Mouse (Mus musculus) macrophage (primary cell): ENCODE measurements at regions not wholly inside any gene's neighbourhood (a gene's known extent, or its start where the extent isn't known, plus 50 kb on each side); places are given as distances from the start of the nearest gene placed in this dataset.

Source experiments
- H3K27ac ChIP-seq: fragments of 350-480 bp; formaldehyde crosslinking; 2 replicates; pipeline ENCODE4 v1.9.0; 2021
- H3K36me3 ChIP-seq: fragments of 350-480 bp; formaldehyde crosslinking; 2 replicates; pipeline ENCODE4 v1.9.0; 2021; ENCODE audit errors: inconsistent target
- H3K4me3 ChIP-seq: fragments of 350-480 bp; formaldehyde crosslinking; 2 replicates; pipeline ENCODE4 v1.9.0; 2021; ENCODE audit errors: inconsistent target
- H3K79me2 ChIP-seq: fragments of 350-480 bp; formaldehyde crosslinking; 2 replicates; pipeline ENCODE4 v1.9.0; 2021; ENCODE audit errors: inconsistent target
- WGBS: methylation state at CpG from one replicate; pipeline ENCODE4 v1.1.7; 2026; ENCODE audit warnings: inconsistent platforms; ENCODE audit not compliant: missing documents; 5-methylcytosine and 5-hydroxymethylcytosine counted together

DNA sequence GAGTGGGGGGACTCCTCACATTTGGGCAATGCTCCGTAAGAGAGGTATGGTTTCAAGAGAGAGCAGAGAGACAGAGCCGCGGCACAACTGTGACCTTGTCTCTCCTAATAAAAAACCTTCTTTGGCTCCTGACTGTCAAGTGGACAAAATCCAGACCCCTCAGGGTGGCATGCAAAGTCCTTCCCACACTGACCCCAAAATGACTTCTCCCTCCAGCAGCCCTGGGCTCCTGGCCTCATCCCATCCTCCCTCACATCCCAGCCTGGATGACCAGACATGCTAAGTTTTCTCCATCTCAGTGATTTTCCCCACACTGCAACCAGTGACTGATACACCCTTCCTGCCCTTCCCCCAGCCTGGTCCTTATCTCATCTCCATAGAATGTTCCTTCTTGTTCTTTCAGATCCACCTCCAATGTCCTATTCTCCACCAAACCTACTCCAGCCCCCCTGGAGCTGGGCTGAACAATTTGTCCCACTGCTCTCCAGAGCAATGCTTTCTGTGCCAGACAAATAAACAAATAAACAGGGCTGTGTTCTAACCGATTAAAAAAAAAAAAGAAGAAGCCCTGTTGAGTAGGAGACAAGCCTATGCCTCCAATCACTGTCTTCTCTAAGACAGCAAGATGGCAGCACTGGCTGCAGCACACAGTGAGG, 75.7 kb upstream of the Zmiz1 start:
- Histone ChIP-seq H3K4me3 (no peak overlapping the region), H3K27ac (no peak overlapping the region), H3K36me3 (no peaks in the 10 kb centered on the region), H3K79me2 (no peaks in the 10 kb centered on the region)
- WGBS, result 84% methylated on average over 4 of the region's 4 CpGs

DNA sequence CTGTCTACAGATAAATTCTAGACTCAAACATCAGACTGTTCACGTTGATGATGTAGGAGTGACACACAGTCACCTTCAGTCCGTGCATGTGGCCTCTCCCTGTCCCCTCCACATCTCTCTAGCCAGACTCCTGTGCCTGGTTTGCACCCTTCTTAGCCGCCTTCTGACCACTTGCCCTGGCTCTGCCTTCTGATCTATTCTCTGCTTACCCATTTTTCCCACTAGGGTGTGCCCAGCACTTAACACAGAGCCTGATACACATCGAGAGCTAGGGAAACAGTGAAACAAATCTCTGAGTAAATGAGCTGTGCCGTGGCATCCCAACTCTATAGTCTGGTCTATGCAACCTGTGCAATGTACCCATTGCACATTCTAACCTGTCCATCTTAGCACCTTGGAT, 73.3 kb upstream of the Zmiz1 start:
- H3K79me2 ChIP-seq, result no peaks in the 10 kb centered on the region
- WGBS, result 88% methylated on average over 5 of the region's 5 CpGs
- no peak overlapping the region for H3K4me3 ChIP-seq
- no peaks in the 10 kb centered on the region for H3K36me3 ChIP-seq
- H3K27ac ChIP-seq, result no peak overlapping the region

DNA sequence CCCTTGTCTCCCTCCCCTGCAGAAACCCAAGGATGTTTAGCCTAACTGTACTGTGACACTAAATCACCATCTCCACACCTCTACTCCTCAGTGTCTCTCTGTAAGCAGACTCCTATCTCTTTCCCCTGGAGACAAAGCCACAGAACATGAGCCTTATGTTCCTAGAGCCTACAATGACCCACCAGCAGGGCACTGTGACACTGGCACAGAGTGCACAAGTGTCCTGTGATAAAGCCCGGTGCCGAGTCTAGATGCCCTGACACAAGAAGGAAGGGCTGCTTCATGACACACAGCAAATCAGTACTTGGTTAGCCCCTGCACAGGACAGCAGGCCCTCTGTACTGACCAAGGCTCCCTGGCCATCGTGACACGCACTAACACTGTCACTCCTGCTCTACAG, 71.2 kb upstream of the Zmiz1 start:
- no peaks in the 10 kb centered on the region for H3K36me3 ChIP-seq
- no peak overlapping the region for H3K27ac ChIP-seq
- H3K4me3 ChIP-seq, result no peak overlapping the region
- no peaks in the 10 kb centered on the region for H3K79me2 ChIP-seq
- 92% methylated on average over 4 of the region's 4 CpGs for WGBS

DNA sequence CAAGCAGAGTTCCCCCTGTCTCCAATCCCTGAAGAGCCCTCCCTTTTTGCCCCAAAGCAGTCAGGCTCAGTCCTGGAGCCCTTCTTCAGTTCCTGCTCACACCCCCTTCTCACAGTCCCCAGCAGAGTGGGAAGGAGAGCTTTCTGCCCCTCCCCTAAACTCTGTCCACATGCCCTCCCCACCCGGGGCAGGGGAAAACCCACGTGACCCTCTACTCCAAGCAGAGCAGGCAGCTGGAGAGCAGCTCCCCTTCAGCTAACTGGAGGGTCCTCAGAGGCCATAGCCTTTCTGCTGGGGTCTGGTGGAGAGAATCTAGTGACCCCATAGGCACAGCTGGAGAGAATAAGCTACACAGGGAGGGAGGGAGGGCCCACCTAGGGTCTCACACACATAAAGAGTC, 69.7 kb upstream of the Zmiz1 start:
- Histone ChIP-seq H3K36me3 (no peaks in the 10 kb centered on the region), H3K27ac (no peak overlapping the region), H3K79me2 (no peaks in the 10 kb centered on the region), H3K4me3 (no peak overlapping the region)
- WGBS, result 30% methylated on average over 2 of the region's 2 CpGs

DNA sequence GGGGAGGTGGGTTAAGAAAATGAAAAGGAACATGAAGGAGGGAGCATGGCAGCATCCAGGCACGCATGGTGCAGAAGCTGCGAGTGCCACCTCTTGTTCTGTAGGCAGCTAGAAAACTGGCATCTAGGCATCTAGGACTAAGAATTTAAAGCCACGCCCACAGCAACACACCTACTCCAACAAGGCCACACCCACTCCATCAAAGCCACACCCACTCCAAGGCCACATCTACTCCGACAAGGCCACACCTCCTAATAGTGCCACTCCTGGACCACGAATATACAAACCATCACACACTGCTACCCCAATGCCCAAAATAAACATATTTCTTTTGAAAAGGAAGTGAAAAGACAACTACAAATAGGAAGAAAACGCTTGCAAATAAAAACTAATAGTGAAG, 66.6 kb upstream of the Zmiz1 start:
- WGBS, result 63% methylated on average over 6 of the region's 6 CpGs
- H3K36me3 ChIP-seq, result no peaks in the 10 kb centered on the region
- H3K27ac ChIP-seq, result no peak overlapping the region
- H3K4me3 ChIP-seq, result no peak overlapping the region
- H3K79me2 ChIP-seq, result no peaks in the 10 kb centered on the region

DNA sequence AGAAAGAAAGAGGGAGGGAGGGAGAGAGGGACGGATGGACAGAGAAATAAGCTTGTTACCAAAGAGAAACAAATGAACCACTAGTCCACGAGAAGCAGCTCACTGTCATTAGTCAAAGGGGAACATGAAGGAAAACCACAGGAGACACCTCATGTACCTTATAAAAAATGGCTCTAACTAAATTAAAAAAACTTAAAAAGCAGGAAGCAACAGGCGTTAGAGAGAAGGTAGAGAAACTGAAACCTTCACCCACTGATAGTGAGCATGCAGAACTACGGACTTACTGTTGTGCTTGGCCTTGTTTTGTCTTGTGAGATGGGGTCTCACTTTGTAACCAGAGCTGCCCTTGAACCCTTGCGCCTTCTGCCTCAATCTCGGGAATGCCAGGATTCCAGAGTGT, 66.0 kb upstream of the Zmiz1 start:
- Histone ChIP-seq H3K27ac (no peak overlapping the region), H3K36me3 (no peaks in the 10 kb centered on the region), H3K79me2 (no peaks in the 10 kb centered on the region), H3K4me3 (no peak overlapping the region)
- 58% methylated on average over 6 of the region's 6 CpGs for WGBS

DNA sequence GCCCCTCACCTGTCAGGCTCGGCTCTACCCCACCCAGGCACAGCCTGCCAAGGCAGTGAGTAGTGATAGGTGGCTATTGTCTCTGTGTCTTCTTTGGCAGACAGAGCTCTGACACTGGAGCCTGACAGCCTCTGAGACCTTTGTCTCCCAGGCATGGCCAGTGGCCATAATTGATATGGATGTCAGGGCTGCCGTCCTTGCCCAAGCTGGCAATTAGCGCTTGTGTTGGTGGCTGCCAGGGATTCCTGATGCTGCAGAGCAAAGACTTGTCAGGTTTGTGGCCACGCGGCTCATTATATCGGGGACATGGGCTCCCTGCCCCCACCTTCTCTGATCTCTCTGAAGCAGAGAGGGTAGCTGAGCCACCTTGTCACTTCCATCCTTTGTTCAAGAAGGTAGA, 64.1 kb upstream of the Zmiz1 start:
- no peak overlapping the region for H3K27ac ChIP-seq
- H3K4me3 ChIP-seq, result no peak overlapping the region
- 96% methylated on average over 6 of the region's 6 CpGs for WGBS
- no peaks in the 10 kb centered on the region for H3K36me3 ChIP-seq
- no peaks in the 10 kb centered on the region for H3K79me2 ChIP-seq

DNA sequence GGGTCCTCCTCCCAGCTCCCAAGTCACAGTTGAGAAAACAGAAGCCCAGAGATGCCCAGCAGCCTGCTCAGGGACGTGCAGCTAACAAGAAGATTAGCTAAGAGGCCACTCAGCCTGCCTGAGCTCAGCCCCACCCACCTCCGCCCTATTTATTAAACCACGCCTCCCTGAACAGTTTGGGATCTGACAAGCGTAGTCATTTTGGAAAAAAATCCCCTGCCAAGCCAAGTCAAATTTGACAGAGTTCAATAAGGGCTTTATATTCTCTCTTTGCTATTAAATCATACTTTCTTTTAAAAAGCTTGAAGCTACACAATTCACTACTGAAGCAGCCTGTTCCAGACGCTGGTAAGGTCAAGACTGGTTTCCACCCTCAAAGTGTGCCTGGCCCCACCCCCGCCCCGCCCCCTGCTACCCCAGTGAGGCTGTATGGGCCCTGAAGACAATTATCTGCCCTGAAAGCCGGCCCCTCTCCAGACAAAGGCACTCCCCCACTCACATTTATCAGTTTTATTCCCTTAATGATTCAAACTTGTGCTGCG, 61.9 kb upstream of the Zmiz1 start:
- no peak overlapping the region for H3K4me3 ChIP-seq
- no peak overlapping the region for H3K27ac ChIP-seq
- 44% methylated on average over 9 of the region's 9 CpGs for WGBS

DNA sequence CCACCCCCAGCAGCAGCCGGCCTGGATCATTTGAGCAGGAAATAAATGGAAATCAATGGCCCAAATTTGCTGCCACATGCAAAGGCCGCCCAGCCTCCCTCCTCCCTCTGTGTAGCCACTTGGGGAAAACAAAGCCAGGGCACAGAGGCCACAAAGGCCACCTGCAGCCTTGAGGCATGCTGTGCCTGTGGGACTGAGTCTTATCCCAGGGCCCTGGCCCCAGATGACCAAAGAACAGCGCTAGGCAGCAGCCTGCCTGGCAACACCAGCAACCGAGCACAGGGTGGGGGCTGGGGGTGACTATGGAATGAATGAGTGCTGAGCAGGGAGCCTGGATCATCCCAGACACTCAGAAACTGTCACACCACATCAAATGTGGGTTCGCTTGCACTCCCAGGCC, 61.2 kb upstream of the Zmiz1 start:
- Histone ChIP-seq H3K36me3 (no peaks in the 10 kb centered on the region), H3K27ac (no peak overlapping the region), H3K79me2 (no peaks in the 10 kb centered on the region), H3K4me3 (no peak overlapping the region)
- 90% methylated on average over 5 of the region's 5 CpGs for WGBS

More for the DNA sequence above, 61.9 kb upstream of the Zmiz1 start:
- H3K36me3 ChIP-seq, result no peaks in the 10 kb centered on the region
- no peaks in the 10 kb centered on the region for H3K79me2 ChIP-seq

DNA sequence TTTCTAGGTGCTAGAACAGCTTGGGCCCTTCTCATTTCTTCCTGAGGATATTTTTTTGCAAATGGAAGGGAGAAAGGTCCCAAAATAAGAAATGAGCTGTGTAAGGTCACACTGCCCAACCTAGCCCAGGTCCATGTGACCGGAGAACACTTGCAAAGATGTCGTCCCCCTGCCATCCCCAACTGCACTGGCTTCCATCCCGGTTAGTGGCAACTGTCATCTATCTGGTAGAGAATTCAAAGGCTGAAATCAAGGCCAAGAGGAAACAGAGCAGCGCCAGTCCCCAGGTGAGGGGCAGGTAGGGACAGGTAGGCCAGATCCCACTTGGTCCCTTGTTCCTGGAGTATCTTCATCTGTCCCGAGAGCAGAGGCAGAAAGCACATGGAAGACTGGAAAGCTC, 60.2 kb upstream of the Zmiz1 start:
- H3K27ac ChIP-seq, result no peak overlapping the region
- 91% methylated on average over 4 of the region's 5 CpGs for WGBS
- H3K79me2 ChIP-seq, result no peaks in the 10 kb centered on the region

DNA sequence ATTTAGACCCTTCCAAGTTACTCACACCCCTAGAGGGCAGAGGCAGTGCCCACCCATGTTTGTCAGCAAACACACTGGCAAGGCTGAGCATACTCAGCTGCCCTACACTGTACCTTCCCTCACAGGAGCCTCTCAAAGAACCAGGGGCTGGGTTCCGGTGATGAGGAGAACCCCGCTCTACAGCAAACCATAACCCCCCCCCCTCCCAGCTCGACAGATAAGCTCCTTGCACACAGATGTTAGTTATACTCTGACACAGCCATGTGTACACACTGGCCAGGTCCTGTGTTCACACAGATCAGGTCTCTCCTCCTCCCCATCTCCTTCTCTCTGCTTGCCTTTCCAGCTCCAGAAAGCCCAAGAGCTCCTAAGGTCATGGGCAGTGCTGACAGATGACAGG, 59.7 kb upstream of the Zmiz1 start:
- H3K4me3 ChIP-seq, result no peak overlapping the region
- no peaks in the 10 kb centered on the region for H3K79me2 ChIP-seq
- no peak overlapping the region for H3K27ac ChIP-seq
- WGBS, result 92% methylated on average over 3 of the region's 3 CpGs
- H3K36me3 ChIP-seq, result no peaks in the 10 kb centered on the region

More for the DNA sequence above, 60.2 kb upstream of the Zmiz1 start:
- no peaks in the 10 kb centered on the region for H3K36me3 ChIP-seq
- H3K4me3 ChIP-seq, result no peak overlapping the region

DNA sequence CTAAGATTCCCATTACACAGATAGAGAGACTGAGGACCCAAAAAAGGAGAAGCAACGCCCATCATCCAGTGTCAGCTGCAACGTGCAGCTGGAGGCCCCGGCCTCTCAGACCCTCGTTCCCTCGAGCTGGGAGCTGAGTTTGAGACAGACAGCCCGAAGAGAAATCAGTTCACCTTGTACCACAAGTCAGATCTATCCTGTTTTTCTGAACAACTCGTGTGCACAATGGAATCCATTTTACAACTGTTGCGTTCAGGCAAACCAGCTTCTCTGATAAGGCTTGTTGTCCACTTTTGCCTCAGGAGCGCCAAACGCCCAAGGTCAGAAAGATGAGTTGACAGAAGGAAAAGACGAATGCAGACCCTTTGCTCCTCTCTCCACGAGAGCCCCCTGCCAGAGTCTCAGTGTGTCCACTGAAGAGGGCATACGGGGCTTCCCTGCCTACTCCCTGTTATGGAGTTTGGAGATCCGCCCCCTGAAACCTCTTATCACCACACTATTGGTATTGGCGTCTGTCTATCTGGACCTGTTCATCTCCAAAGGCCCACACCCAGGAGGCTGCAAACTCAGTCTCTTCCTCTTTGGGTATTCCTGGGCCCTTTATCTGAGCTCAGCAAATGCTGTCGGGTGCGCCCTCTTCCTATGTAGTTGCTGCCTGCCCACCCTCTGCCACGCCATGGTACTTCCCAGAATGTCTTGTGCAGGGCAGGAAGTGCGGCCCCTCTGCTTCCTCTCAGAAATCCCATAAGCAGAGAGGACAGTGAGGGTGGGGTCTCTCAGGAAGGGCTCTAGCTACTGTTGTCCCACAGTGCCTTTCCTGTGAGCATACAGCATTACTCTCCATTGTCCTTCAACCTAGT, 57.7 kb upstream of the Zmiz1 start:
- H3K79me2 ChIP-seq, result no peaks in the 10 kb centered on the region
- no peak overlapping the region for H3K27ac ChIP-seq
- no peaks in the 10 kb centered on the region for H3K36me3 ChIP-seq
- whole genome bisulfite sequencing, result 72% methylated on average over 19 of the region's 19 CpGs
- H3K4me3 ChIP-seq, result no peak overlapping the region

DNA sequence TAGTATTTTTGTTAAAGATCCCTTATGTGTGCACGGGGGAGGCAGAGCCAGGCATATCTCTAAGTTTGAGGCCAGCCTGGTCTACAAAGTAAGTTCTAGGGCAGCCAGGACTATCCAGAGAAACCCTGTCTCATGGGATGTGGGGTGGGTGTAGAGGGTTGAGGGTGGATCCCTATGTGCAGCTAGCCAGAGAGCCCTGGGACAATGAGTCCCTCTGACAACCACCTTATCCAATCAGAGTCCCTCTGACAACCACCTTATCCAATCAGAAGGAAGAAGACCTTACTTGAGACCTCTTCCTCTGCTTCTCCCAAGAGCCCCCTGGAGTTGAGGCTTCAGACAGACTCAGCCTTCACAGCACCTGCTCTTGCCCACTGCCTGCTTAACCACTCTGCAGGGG, 56.6 kb upstream of the Zmiz1 start:
- no peaks in the 10 kb centered on the region for H3K36me3 ChIP-seq
- WGBS, result 100% methylated on average over 1 of the region's 1 CpGs
- no peak overlapping the region for H3K27ac ChIP-seq
- no peaks in the 10 kb centered on the region for H3K79me2 ChIP-seq
- H3K4me3 ChIP-seq, result no peak overlapping the region

DNA sequence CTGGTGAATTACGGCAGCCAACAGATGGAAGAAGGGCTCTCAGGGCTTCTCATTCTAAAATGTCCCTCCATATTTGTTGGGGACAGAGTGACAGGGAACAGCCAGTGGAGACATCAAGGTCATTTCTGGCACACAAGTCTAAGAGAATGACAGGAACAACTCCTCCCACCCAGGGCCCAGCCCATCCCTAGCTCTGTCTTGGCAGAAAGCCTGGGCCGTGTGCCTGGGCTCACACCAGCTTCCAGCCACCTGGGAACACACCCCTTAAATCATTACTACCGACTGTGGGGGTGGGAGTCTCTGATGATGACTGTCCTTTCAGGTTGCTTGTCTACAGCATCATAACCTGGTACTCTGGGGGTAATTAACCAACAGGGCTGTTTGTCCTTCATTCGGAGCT, 53.8 kb upstream of the Zmiz1 start:
- 73% methylated on average over 4 of the region's 4 CpGs for whole genome bisulfite sequencing
- H3K27ac ChIP-seq, result no peak overlapping the region
- no peak overlapping the region for H3K4me3 ChIP-seq
- no peaks in the 10 kb centered on the region for H3K36me3 ChIP-seq
- no peaks in the 10 kb centered on the region for H3K79me2 ChIP-seq

DNA sequence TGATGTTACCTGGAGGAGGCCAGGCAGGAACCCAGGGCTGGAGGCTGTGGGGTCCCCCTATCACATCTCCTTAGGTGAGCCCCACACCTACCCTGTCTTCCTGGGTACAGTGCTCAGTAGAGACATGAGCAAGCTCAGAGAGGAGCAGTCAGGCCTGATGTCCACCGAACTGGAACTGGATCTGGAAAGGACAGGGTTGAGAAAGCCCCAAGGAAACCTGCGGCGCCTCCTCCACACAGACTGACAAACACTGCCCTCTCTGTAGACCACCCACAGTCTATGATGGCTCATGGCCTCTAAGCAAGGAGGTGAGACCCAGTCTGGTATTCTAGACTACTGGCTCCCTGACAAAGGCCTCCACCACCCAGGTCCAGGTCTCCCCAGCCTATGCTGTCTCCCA, 52.9 kb upstream of the Zmiz1 start:
- Histone ChIP-seq H3K4me3 (no peak overlapping the region), H3K36me3 (no peaks in the 10 kb centered on the region), H3K27ac (no peak overlapping the region), H3K79me2 (no peaks in the 10 kb centered on the region)
- 82% methylated on average over 3 of the region's 3 CpGs for WGBS
